Mouse (Mus musculus): Measurements from ENCODE around the gene Galnt6.

Gene Galnt6

GRCm38 (mm10) chr15:100754805-100755497 lies 25.8 kb upstream of the Galnt6 start:
- no peak for DNase-seq (ENCODE audit: extremely low spot score, low spot score)

DNA sequence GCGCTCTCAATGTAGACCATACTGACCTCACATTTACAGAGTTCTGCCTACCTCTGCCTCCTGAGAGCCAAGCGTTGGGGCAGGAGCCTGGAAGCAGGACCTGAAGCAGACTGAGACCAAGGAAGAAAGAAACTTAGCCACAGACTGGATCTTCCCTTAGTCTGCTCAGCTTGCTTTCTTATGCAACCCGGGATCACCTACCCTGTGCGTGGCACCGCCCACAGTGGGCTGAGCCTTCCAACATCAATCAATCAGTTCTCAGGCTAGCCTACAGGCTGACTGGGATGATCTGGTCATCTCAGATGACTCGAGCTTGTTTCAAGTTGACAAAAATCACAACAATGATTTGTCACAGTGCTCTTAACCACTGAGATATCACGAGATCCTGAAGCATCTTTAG lies 24.9 kb upstream of the Galnt6 start:
- no peak for DNase-seq (ENCODE audit: extremely low spot score, low spot score)

GRCm38 (mm10) chr15:100753045-100753444 lies 23.9 kb upstream of the Galnt6 start:
- DNase-seq (ENCODE audit: extremely low spot score, low spot score), result no peak

- no peak for DNase-seq (ENCODE audit: extremely low spot score, low spot score)
Observed at GRCm38 (mm10) chr15:100752439-100752838, 23.3 kb upstream of the Galnt6 start.

DNA sequence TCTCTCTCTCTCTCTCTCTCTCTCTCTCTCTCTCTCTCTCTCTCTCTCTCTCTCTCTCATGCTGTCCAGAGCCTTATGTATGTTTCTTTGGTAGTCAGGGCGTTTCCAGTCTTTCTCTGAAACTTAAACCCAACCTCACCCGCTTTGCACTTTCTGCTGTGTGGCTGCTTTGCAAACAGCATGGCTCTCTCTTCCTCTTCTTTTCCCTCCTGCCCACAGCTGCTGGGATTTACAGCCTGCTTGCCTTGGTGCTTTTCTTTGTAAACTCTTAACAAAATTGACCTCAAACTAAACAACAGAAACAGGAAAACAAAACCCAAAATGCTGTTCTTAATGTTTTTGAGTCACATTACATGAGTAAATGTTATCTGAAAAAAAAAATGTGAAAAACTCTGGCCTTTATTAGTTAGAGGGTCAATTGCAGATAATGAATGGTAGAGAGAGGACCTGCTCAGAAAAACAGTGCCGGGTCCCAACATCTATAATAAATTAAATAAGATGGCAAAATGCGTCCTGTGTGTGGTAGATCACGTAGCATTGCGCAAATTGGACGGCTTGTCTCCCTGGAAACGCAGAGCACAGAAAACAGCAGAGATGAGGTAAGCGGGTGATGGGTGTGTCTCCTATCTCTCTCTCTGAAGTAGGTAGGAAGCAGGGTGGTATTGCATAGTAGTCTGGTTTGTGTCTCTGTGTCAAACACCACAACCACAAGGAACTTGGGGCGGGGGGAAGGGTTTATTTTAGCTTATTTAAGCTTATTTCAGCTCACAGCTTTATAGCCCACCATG lies 20.8 kb upstream of the Galnt6 start:
- DNase-seq (ENCODE audit: extremely low spot score, low spot score), result no peak

GRCm38 (mm10) chr15:100748584-100748983 lies 19.4 kb upstream of the Galnt6 start:
- no peak for DNase-seq (ENCODE audit: extremely low spot score, low spot score)

- no peak for DNase-seq (ENCODE audit: extremely low spot score, low spot score)
Observed at GRCm38 (mm10) chr15:100747121-100747963, 18.2 kb upstream of the Galnt6 start.

GRCm38 (mm10) chr15:100746478-100747120 lies 17.4 kb upstream of the Galnt6 start:
- no peak for DNase-seq (ENCODE audit: extremely low spot score, low spot score)

DNA sequence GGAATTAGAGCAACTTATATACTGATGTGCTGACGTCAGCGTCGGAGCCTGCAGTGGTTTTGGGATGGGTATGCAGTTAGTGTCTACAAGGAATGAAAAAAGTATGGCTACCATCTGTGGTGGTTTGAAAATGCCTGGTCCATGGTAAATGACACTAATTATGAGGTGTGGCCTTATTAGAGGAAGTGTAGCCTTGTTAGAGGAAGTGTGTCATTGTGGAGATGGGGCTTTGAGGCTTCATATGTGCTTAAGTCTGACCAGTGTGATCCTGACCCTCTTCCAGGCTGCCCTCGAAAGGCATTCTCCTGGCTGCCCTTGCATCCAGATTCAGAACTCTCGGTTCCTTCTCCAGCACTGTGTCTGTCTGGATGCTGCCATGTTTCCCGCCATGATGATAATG lies 14.1 kb upstream of the Galnt6 start:
- DNase-seq (ENCODE audit: extremely low spot score, low spot score), result no peak

DNA sequence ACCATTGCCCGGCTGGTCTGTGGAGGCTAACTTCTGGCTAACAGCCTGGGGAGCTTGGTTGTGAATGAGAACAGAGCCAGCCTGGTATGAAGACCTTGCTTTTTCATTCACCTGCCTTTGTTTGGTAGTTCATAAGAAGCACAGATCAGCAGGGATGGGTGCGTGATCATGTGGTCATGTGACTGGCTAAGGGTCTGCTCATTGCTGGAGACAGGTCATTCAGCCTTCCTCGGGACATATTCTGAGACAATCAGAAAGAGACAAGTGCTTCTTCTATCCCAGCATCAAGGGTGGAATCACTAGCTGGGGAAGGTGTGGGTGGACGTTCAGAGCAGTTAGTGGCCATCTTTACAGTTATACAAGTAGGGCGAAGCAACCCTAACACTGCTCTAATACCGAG lies 10.3 kb upstream of the Galnt6 start:
- DNase-seq (ENCODE audit: extremely low spot score, low spot score), result no peak

GRCm38 (mm10) chr15:100738351-100738781 lies 9.2 kb upstream of the Galnt6 start:
- no peak for DNase-seq (ENCODE audit: extremely low spot score, low spot score)

GRCm38 (mm10) chr15:100737667-100738066 lies 8.5 kb upstream of the Galnt6 start:
- DNase-seq (ENCODE audit: extremely low spot score, low spot score), result no peak

DNA sequence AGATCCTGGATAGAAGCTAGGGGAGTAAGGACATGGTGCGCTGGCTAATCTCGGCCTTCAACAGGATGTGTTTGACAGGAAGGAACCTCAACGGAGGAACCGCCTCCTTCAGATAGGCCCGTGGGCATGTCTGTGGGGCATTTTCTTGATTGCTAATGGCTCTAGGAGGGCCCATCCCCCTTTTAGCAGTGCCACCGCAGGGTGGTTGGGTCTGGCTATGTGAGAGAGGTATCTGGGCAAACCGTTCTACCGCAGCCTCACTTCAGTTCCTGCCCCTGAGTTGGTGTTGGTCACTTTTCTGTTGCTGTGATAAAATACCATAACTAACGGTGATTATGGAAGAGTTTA lies 6.8 kb upstream of the Galnt6 start:
- DNase-seq (ENCODE audit: extremely low spot score, low spot score), result no peak

DNA sequence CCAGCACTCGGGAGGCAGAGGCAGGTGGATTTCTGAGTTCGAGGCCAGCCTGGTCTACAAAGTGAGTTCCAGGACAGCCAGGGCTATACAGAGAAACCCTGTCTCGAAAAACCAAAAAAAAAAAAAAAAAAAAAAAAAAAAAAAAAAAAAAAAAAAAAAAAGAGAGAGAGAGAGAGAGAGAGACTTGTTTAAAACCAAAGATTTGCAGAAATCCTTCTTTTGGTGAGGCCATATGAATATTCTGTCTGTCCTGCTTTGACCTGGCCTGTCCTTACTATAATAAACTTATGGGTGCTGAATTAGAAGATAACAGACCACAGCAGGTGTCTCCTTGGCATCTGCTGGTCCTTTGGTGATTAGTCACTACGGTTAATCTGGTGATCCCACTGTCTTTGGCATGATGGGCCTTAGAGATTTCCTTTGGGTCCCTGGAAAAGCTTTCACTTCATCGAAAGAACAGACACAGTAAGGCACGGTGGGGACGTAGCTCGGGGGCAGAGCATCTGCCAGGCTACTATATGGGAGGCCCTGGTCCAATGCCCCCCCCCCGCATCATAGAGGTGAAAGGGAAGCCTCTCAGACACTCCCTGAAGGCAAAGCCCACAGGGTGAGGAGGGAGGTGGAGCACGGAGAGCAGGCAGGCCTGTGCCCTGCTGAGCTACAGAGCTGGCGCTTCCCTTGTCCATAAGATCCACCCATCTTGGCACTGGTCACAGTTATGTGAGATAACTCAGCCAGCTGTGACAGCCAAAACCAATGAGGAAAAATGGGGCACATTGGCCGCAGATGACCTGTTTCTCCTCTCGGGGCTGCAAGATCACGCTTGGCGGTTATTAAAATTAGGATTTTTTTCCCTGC lies 6.1 kb upstream of the Galnt6 start:
- DNase-seq (ENCODE audit: extremely low spot score, low spot score), result no peak

DNA sequence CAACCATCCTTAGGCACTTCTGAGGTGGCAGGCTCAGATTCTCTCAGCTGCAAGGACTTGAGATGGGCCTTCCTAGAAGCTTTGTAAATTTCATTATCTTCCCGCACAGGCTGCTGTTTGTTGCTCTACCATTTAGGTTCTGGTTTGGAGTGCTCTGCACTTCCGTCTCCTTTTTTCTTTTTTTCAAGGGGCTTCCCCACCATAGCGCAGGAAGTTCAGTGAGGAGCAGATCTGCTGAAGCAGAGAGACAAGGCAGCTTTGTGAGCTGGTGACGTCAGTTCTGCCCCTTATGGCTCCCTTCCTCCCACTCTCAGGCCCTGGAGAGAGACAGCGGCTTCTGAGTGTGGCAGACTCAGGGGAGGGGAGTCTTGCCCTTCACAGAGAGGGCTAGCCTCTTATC lies 3.4 kb upstream of the Galnt6 start:
- no peak for DNase-seq (ENCODE audit: extremely low spot score, low spot score)

DNA sequence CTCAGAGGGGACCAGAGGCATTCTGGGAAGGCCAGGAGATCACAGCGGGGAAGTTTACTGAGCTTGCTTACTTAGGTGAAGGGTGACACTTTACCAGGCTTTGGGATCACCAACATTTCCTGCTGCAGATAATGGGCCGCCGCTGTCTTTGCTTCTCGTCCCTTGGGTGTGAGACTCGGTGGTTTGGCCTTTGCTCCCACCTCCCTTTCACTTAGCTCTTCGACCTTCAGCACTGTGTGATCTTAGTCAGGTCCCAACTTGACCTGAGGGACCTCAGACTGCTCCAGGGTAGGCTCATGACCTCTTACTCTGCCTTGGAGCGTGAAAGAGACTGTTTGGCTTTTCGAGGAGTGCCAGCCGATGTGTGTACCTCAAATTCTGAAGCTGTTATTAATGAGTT lies 1.9 kb upstream of the Galnt6 start:
- no peak for DNase-seq (ENCODE audit: extremely low spot score, low spot score)

DNA sequence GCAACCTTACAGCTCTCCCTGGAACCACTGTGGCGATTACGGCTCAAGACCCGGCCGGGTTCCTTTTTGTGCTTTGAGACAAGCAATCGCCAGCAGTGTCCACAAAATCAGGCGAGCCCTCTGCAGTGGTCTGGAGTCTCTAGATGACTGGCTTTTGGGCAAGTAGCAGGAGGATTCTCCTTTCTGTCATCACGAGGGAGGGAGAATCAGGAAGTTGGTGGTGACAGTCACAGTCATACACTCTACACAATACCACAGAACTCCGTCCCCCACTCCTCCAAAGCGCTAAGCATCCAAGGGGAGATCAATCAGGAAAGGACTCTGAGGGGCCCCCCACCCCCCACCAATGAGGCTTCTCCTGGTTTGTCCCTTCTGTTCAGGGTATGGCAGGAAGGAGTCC lies 590 bp downstream of the Galnt6 start:
- no peak for DNase-seq (ENCODE audit: extremely low spot score, low spot score)

GRCm38 (mm10) chr15:100727834-100728233 lies 1.3 kb downstream of the Galnt6 start:
- DNase-seq (ENCODE audit: extremely low spot score, low spot score), result no peak

GRCm38 (mm10) chr15:100726721-100727120 lies 2.5 kb downstream of the Galnt6 start:
- DNase-seq (ENCODE audit: extremely low spot score, low spot score), result no peak

- DNase-seq (ENCODE audit: extremely low spot score, low spot score), result no peak
Observed at GRCm38 (mm10) chr15:100723505-100723904, 5.7 kb downstream of the Galnt6 start.

DNA sequence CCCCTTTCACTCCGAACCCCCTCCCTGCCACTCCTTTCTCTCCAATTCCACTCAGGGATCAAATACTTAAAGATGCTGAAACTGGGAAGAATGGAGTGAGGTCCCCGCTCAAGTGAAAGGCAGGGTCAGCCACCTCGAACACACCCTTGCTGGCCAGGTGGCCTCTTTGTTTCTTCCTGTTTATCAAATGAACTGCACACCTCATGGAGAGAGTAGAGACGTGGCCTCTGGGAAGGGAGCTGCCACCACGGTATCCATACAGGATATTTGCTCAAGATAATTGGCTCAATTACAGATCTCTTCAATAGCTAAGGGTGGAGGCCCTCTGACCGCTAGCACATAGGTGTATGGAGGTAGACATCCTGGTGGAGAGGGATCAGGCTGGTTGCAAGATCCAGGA lies 6.6 kb downstream of the Galnt6 start:
- DNase-seq (ENCODE audit: extremely low spot score, low spot score), result no peak
